Mouse (Mus musculus): Measurements from ENCODE around the gene Ppl. TPM values are rescaled to one million over a fixed set of nuclear protein-coding genes. Genes with fewer than 3 reads are reported as not detected.

The Ppl gene
- polyA plus RNA-seq, 1 experiment from 2014 or later, result 62.8 TPM

DNA sequence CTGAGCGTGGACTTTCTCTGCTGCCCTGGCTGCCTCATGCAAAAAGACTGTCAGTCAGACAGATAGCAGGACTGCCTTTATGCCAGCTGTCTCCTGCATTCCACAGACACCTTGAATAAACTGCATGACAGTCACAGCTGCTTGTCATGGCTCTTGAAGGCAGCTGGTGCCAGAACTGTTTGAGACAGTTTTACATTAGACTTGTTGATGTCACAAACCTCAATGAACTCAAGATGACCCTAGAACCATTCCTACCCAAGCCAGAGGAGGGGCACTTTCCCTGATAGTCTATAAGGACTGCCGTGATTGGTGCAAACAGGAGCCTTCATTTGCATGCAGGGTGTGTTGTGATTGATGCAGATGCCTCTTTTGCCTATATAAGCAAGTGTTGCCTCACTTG is 18.6 kb downstream of the Ppl start:
- ATAC-seq (ENCODE audit: insufficient read depth, low FRiP score), result no peak
- 50% methylated on average over 2 of the region's 2 CpGs for WGBS
- no peaks in the 10 kb centered on the region for H3K36me3 ChIP-seq (ENCODE audit: control insufficient read depth, insufficient read depth, low read length)
- H3K4me2 ChIP-seq (ENCODE audit: low read depth, low read length), result no peak overlapping the region
- H3K4me3 ChIP-seq (replicated peaks; ENCODE audit: low read length), result no peak overlapping the region
- no peaks in the 10 kb centered on the region for H3K9me3 ChIP-seq (replicated peaks; ENCODE audit: control insufficient read depth, low read length)
- H3K27me3 ChIP-seq (ENCODE audit: control insufficient read depth, insufficient read depth, low read length), result no peaks in the 10 kb centered on the region
- H3K27ac ChIP-seq (ENCODE audit: low read length), result no peak overlapping the region
- H3K9ac ChIP-seq (ENCODE audit: low read length), result no peak overlapping the region
- H3K4me1 ChIP-seq (ENCODE audit: control insufficient read depth, insufficient read depth, low read length), result 0 out of 2 replicates have a peak, but pooled peaks cover 4% of the 10 kb centered on the region

DNA sequence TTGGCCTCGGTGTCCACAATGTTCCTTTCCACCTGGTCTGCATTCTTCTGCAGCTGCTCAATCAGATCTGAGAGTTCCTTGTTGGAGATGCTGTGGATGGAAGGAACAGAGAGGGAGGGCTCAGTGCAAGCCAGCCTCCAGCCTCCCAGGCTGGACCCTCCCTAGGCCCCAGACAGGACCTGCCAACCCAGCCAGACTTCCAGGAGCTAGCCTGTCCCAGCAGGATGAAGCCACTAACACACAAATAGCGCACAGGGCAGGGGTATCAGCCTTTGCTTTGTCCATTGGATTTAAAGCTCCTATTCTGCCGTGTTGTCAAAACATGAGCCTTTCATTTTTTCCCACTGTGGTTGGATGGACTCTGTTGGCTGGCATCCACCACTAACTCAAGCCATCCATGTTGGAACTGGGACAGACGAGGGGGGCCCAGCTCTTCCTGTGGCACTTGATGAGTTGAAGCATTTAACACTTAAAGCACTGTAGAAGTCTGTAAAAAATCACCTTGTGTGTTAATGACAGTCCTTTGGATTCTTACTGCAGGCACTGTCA is 19.1 kb downstream of the Ppl start:
- Histone ChIP-seq H3K4me1 (ENCODE audit: control insufficient read depth, insufficient read depth, low read length) (0 out of 2 replicates have a peak, but pooled peaks cover 4% of the 10 kb centered on the region), H3K36me3 (ENCODE audit: control insufficient read depth, insufficient read depth, low read length) (no peaks in the 10 kb centered on the region), H3K27ac (ENCODE audit: low read length) (no peak overlapping the region), H3K4me2 (ENCODE audit: low read depth, low read length) (no peak overlapping the region), H3K27me3 (ENCODE audit: control insufficient read depth, insufficient read depth, low read length) (no peaks in the 10 kb centered on the region), H3K4me3 (replicated peaks; ENCODE audit: low read length) (no peak overlapping the region), H3K9ac (ENCODE audit: low read length) (no peak overlapping the region), H3K9me3 (replicated peaks; ENCODE audit: control insufficient read depth, low read length) (no peaks in the 10 kb centered on the region)
- ATAC-seq (ENCODE audit: insufficient read depth, low FRiP score), result no peak
- WGBS, result 53% methylated on average over 4 of the region's 4 CpGs

DNA sequence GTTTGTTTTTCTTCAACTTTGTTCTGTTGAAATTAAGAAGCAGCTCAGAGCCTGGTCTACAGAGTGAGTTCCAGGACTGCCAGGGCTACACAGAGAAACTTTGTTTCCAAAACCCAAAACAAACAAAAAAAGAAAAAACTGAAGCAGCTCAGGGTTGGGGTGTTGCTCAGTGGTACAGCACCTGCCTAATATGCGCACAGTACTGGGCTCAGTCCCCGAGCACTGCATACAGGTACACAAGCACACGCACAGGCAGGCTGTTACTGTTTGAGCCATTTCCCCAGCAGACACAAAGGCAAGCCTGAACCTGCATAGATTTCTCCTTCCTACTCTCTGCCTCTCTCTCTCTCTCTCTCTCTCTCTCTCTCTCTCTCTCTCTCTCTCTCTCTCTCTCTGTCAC is 21.2 kb downstream of the Ppl start:
- Histone ChIP-seq H3K36me3 (ENCODE audit: control insufficient read depth, insufficient read depth, low read length) (no peaks in the 10 kb centered on the region), H3K27ac (ENCODE audit: low read length) (no peak overlapping the region), H3K4me2 (ENCODE audit: low read depth, low read length) (no peak overlapping the region), H3K27me3 (ENCODE audit: control insufficient read depth, insufficient read depth, low read length) (no peaks in the 10 kb centered on the region), H3K4me1 (ENCODE audit: control insufficient read depth, insufficient read depth, low read length) (0 out of 2 replicates have a peak, but pooled peaks cover 4% of the 10 kb centered on the region), H3K9me3 (replicated peaks; ENCODE audit: control insufficient read depth, low read length) (no peaks in the 10 kb centered on the region), H3K9ac (ENCODE audit: low read length) (no peak overlapping the region), H3K4me3 (replicated peaks; ENCODE audit: low read length) (no peak overlapping the region)
- ATAC-seq (ENCODE audit: insufficient read depth, low FRiP score), result peak; percentile 59; the same call in 1 of the 2 replicates
- 61% methylated on average over 3 of the region's 3 CpGs for WGBS

DNA sequence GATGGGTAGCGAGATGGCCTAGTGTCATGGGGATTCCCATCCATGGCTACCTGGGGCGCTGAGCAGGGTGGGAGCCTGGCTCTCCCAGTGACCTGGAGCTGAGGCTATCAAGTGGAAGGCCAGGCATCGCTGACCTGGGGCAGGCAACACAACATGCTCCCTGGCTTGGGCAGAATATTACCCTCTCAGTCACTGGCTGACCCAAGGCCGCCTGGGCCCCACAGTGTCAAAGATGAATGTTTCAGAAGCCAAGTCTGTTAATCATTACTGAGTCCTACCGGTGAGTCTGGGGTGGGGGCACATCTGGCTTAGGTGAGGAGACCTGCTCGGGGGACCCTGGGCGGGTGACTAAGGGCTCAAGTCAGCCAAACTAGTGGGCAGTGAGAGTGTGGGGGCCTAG is 22.3 kb downstream of the Ppl start:
- WGBS, result 50% methylated on average over 7 of the region's 7 CpGs
- H3K27ac ChIP-seq (ENCODE audit: low read length), result no peak overlapping the region
- no peak overlapping the region for H3K9ac ChIP-seq (ENCODE audit: low read length)
- H3K4me2 ChIP-seq (ENCODE audit: low read depth, low read length), result no peak overlapping the region
- H3K36me3 ChIP-seq (ENCODE audit: control insufficient read depth, insufficient read depth, low read length), result no peaks in the 10 kb centered on the region
- no peak overlapping the region for H3K4me3 ChIP-seq (replicated peaks; ENCODE audit: low read length)
- no peaks in the 10 kb centered on the region for H3K27me3 ChIP-seq (ENCODE audit: control insufficient read depth, insufficient read depth, low read length)
- 0 out of 2 replicates have a peak, but pooled peaks cover 4% of the 10 kb centered on the region for H3K4me1 ChIP-seq (ENCODE audit: control insufficient read depth, insufficient read depth, low read length)
- peak; percentile 38; the same call in 1 of the 2 replicates for ATAC-seq (ENCODE audit: insufficient read depth, low FRiP score)
- H3K9me3 ChIP-seq (replicated peaks; ENCODE audit: control insufficient read depth, low read length), result no peaks in the 10 kb centered on the region

DNA sequence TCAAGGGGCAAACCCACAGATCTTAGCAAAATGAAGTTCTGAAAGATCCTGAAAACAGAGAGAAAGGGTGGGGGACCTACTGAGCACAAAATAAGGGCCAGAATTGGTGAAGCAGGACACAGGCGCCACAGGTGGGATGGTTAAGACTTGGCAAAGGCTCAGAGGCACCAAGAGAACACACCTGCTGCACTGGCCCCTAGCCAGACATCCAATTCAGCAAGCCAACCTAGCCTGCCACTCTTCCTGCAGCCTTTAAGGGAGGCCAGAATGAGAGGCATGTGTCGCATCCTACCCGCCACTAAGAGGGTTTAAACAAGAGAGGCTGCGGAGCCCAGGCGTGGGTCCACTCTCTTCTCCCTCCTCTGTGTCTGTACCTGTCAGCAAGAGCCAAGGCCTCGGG is 31.2 kb downstream of the Ppl start:
- H3K4me1 ChIP-seq (ENCODE audit: control insufficient read depth, insufficient read depth, low read length), result no peaks in the 10 kb centered on the region
- H3K36me3 ChIP-seq (ENCODE audit: control insufficient read depth, insufficient read depth, low read length), result no peaks in the 10 kb centered on the region; the same call in 1 of the 2 replicates
- no peak for ATAC-seq (ENCODE audit: insufficient read depth, low FRiP score)
- H3K27me3 ChIP-seq (ENCODE audit: control insufficient read depth, insufficient read depth, low read length), result no peaks in the 10 kb centered on the region
- no peak overlapping the region for H3K9ac ChIP-seq (ENCODE audit: low read length)
- H3K4me2 ChIP-seq (ENCODE audit: low read depth, low read length), result no peak overlapping the region
- no peak overlapping the region for H3K4me3 ChIP-seq (replicated peaks; ENCODE audit: low read length)
- WGBS, result 66% methylated on average over 6 of the region's 6 CpGs
- no peak overlapping the region for H3K27ac ChIP-seq (ENCODE audit: low read length)
- no peaks in the 10 kb centered on the region for H3K9me3 ChIP-seq (replicated peaks; ENCODE audit: control insufficient read depth, low read length)

DNA sequence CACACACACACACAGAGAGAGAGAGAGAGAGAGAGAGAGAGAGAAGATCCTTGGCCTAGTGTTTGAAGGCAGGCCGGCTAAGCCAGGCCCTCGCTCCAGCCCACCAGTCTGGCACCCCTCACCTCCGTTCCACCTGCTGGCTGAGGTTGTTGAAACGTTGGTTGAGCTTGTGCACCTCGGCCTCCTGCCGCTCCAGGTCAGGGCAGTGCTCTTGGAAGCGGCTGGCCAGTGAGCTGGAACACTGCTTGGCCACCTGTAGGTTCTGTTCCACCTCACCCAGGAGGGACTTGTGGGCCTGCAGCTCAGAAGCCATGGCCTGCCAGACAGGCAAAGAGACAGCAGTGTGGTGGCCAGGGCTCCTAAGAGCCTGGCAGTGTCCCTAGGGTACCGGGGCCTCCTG is 35.7 kb downstream of the Ppl start:
- Histone ChIP-seq H3K4me1 (ENCODE audit: control insufficient read depth, insufficient read depth, low read length) (no peaks in the 10 kb centered on the region), H3K9ac (ENCODE audit: low read length) (no peak overlapping the region), H3K9me3 (replicated peaks; ENCODE audit: control insufficient read depth, low read length) (no peaks in the 10 kb centered on the region), H3K27ac (ENCODE audit: low read length) (no peak overlapping the region), H3K4me2 (ENCODE audit: low read depth, low read length) (no peak overlapping the region), H3K4me3 (replicated peaks; ENCODE audit: low read length) (no peak overlapping the region), H3K36me3 (ENCODE audit: control insufficient read depth, insufficient read depth, low read length) (no peaks in the 10 kb centered on the region; the same call in 1 of the 2 replicates), H3K27me3 (ENCODE audit: control insufficient read depth, insufficient read depth, low read length) (no peaks in the 10 kb centered on the region)
- ATAC-seq (ENCODE audit: insufficient read depth, low FRiP score), result no peak
- 81% methylated on average over 8 of the region's 8 CpGs for WGBS

DNA sequence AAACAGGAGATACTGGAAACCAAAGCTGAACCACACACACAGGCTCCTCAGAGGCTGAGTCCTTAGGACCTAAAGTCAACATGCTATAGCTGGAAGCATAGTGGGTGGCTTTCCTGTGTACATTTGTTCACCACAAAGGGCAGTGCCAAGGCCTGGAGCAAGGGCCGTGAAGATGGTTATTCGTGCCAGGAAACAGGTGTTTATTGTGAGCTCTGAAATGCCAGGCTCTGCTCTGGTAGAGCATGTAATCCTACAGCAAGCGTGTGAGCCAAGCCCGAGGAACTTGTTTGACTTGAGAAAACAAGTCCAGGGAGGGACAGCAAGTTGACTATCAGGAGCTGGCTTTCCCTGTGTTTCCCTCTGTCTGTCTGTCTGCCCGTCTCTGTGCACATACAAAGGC is 38.9 kb downstream of the Ppl start:
- no peaks in the 10 kb centered on the region for H3K4me1 ChIP-seq (ENCODE audit: control insufficient read depth, insufficient read depth, low read length)
- 72% methylated on average over 5 of the region's 5 CpGs for WGBS
- H3K4me2 ChIP-seq (ENCODE audit: low read depth, low read length), result no peak overlapping the region
- no peak for ATAC-seq (ENCODE audit: insufficient read depth, low FRiP score)
- no peak overlapping the region for H3K4me3 ChIP-seq (replicated peaks; ENCODE audit: low read length)
- H3K9me3 ChIP-seq (replicated peaks; ENCODE audit: control insufficient read depth, low read length), result no peaks in the 10 kb centered on the region
- H3K27ac ChIP-seq (ENCODE audit: low read length), result no peak overlapping the region
- no peaks in the 10 kb centered on the region for H3K36me3 ChIP-seq (ENCODE audit: control insufficient read depth, insufficient read depth, low read length)
- no peaks in the 10 kb centered on the region for H3K27me3 ChIP-seq (ENCODE audit: control insufficient read depth, insufficient read depth, low read length)
- H3K9ac ChIP-seq (ENCODE audit: low read length), result no peak overlapping the region

DNA sequence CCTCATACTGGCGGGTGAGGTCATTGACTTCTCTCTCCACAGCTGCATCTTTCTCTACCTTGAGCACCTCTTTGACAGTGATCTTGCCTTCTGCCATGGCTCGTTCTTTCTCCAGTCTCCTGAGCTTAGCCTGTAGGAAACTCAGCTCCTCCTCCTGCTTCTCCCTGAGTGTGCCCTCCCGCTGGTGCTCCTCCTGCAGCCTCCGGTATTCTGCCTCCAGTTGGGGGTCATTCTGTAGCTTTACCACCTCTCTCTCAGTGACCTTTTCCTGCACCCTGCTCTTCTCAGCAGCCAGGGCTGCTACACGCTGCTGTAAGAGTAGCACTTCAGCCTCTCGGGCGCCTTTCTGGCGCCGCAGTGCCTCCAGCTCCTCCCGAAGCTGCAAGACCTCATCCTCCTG is 43.2 kb downstream of the Ppl start:
- no peak for ATAC-seq (ENCODE audit: insufficient read depth, low FRiP score)
- Histone ChIP-seq H3K27ac (ENCODE audit: low read length) (no peak overlapping the region), H3K4me2 (ENCODE audit: low read depth, low read length) (no peak overlapping the region), H3K9ac (ENCODE audit: low read length) (no peak overlapping the region), H3K4me1 (ENCODE audit: control insufficient read depth, insufficient read depth, low read length) (no peaks in the 10 kb centered on the region), H3K27me3 (ENCODE audit: control insufficient read depth, insufficient read depth, low read length) (no peaks in the 10 kb centered on the region), H3K4me3 (replicated peaks; ENCODE audit: low read length) (no peak overlapping the region), H3K36me3 (ENCODE audit: control insufficient read depth, insufficient read depth, low read length) (0 out of 2 replicates have a peak, but pooled peaks cover 11% of the 10 kb centered on the region), H3K9me3 (replicated peaks; ENCODE audit: control insufficient read depth, low read length) (no peaks in the 10 kb centered on the region)
- 62% methylated on average over 10 of the region's 10 CpGs for WGBS

DNA sequence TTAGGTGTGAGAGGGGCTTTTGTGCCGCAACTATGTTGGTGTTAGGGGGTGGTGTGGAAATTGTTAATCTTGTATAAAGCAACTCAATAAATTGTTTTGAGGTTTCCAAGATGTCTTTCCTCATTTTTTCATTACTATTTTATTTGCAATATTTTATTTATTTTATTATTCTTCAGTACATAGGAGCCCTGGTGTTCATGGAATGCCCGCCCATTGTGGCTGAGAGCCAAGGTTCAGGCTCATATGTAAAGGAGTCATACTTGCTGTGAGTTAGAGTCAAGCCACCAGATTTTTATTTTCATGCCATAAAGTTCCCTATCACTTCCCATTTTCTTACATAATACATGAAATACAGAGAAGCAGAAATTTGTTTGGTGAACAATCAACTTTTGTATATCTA is 46.0 kb downstream of the Ppl start:
- no peak overlapping the region for H3K9ac ChIP-seq (ENCODE audit: low read length)
- no peak for ATAC-seq (ENCODE audit: insufficient read depth, low FRiP score)
- H3K4me3 ChIP-seq (replicated peaks; ENCODE audit: low read length), result no peak overlapping the region
- H3K4me2 ChIP-seq (ENCODE audit: low read depth, low read length), result no peak overlapping the region
- WGBS, result 94% methylated on average over 2 of the region's 2 CpGs
- no peaks in the 10 kb centered on the region for H3K9me3 ChIP-seq (replicated peaks; ENCODE audit: control insufficient read depth, low read length)
- no peaks in the 10 kb centered on the region for H3K27me3 ChIP-seq (ENCODE audit: control insufficient read depth, insufficient read depth, low read length)
- H3K36me3 ChIP-seq (ENCODE audit: control insufficient read depth, insufficient read depth, low read length), result peaks cover 21% of the 10 kb centered on the region; the same call in 1 of the 2 replicates
- no peaks in the 10 kb centered on the region for H3K4me1 ChIP-seq (ENCODE audit: control insufficient read depth, insufficient read depth, low read length)
- no peak overlapping the region for H3K27ac ChIP-seq (ENCODE audit: low read length)
